ENCODE assay signal across 25 mouse cellular contexts in genomic region chr1:88790674-88791073, GRCm38 (mm10).
"Had no signal": no experiment of that assay in that cellular context is flagged by ENCODE, and none has a peak within 500 bp of the region (broad histone marks: within the 10 kb centered on the region; RNA-seq: fewer than 3 reads in every experiment).

No protein-coding gene starts in this region.

- DNase-seq: gastrocnemius, adult 2 months; gastrocnemius, postnatal 10 days; gastrocnemius, postnatal 25 days; heart, adult 11 months; heart, adult 2 months; heart, postnatal 14 days; heart, postnatal 36 days; kidney, adult 11 months; kidney, adult 2 months; kidney, adult 9 months; kidney, postnatal 14 days; kidney, postnatal 36 days; left cerebral cortex, postnatal 4 days had no signal

- H3K27ac ChIP-seq: gastrocnemius, adult 2 months; heart, adult 2 months; heart, embryonic 13.5 days; heart, embryonic 15.5 days; hindbrain, embryonic 13.5 days; hindbrain, embryonic 15.5 days; hindbrain, postnatal 0 days; kidney, embryonic 15.5 days; kidney, postnatal 0 days; limb, embryonic 13.5 days; limb, embryonic 15.5 days; liver, embryonic 12.5 days; liver, embryonic 14.5 days had no signal

- H3K4me3 ChIP-seq: gastrocnemius, adult 2 months; heart, adult 2 months; heart, embryonic 13.5 days; heart, embryonic 15.5 days; hindbrain, embryonic 13.5 days; hindbrain, embryonic 15.5 days; kidney, embryonic 15.5 days; limb, embryonic 13.5 days; limb, embryonic 15.5 days; liver, embryonic 12.5 days had no signal

- ATAC-seq: hindbrain, postnatal 0 days; intestine, embryonic 16.5 days; liver, embryonic 12.5 days had no signal
